Mouse (Mus musculus) Patski (cell line): ENCODE data around the gene Rmi2. TPM values are rescaled to one million over a fixed set of nuclear protein-coding genes. Genes with fewer than 3 reads are reported as not detected.

ENCODE experiments used
- ATAC-seq: fragments of 100-300 bp; one replicate; pipeline ENCODE4 v1.8.0; 2021
- CTCF ChIA-PET: fragments of 350-600 bp; sonication (Branson Sonifier 250); formaldehyde crosslinking; loops from one replicate; lab custom pipeline; 2022; ENCODE audit warnings: inconsistent platforms; lab: Charles Lee
- POLR2A ChIA-PET: fragments of 350-600 bp; sonication (Branson Sonifier 250); formaldehyde crosslinking; loops from one replicate; lab custom pipeline; 2022; ENCODE audit warnings: antibody characterized with exemption, inconsistent platforms; lab: Charles Lee
- DNase-seq: peaks from one replicate; pipeline ENCODE4 v3.0.0-alpha.2; 2011; ENCODE audit warnings: low read depth, low spot score
- H3K27me3 ChIP-seq: fragments of 371-371 bp; one replicate; pipeline ENCODE4 v1.5.1; 2021
- CTCF ChIP-seq: fragments of 100-300 bp; IDR thresholded peaks from one replicate; pipeline ENCODE4 v1.5.1; 2021
- in situ Hi-C: fragments of 300-500 bp; cut with MboI; formaldehyde crosslinking; loops from 3 replicates; pipeline ENCODE4 v1.11.1; 2018; ENCODE audit warnings: low pct_unique_long_range_greater_than_20kb, mixed read lengths
- polyA plus RNA-seq: library from polyadenylated mRNA; unstranded; gene quantifications from one replicate; pipeline ENCODE4 v1.2.3, GENCODE M21; 2021

The Rmi2 gene
- polyA plus RNA-seq, 1 experiment from 2014 or later = 1.6 TPM

GRCm38 (mm10) chr16:10805789-10806527, 28.9 kb upstream of the Rmi2 start, which contains the start of gene Prm1:
Gene Prm1, minus strand, starts transcription at chr16:10805839.
- no peak for ATAC-seq
- no peak for DNase-seq
- POLR2A ChIA-PET = no interaction called here
- CTCF ChIA-PET = no interaction called here
- no peaks in the 10 kb centered on the region for H3K27me3 ChIP-seq
- TF ChIP-seq CTCF = no peak
- in situ Hi-C loops = no loop called here

GRCm38 (mm10) chr16:10810376-10810775, 24.5 kb upstream of the Rmi2 start:
- DNase-seq (no peak), ATAC-seq (no peak)
- CTCF ChIA-PET = interaction anchor here (0.9 to 1.1 kb wide), 2 partner anchors 15 to 24 kb away, joined by 3 read pairs; no protein-coding TSS in a partner anchor
- POLR2A ChIA-PET = interaction anchor here (0.9 kb wide), 1 partner anchor 242 kb away, joined by 4 read pairs; no protein-coding TSS in a partner anchor
- no peak for TF ChIP-seq CTCF
- H3K27me3 ChIP-seq = no peaks in the 10 kb centered on the region
- in situ Hi-C loops = no loop called here

GRCm38 (mm10) chr16:10812865-10813371, 21.9 kb upstream of the Rmi2 start, which contains the start of gene Gm11172:
Gene Gm11172, plus strand, starts transcription at chr16:10812915.
- ChIA-PET POLR2A (no interaction called here), CTCF (no interaction called here)
- no peaks in the 10 kb centered on the region for H3K27me3 ChIP-seq
- ATAC-seq (no peak), DNase-seq (no peak)
- TF ChIP-seq CTCF = no peak
- in situ Hi-C loops = no loop called here

GRCm38 (mm10) chr16:10813726-10814125, 21.1 kb upstream of the Rmi2 start:
- H3K27me3 ChIP-seq = no peaks in the 10 kb centered on the region
- CTCF ChIA-PET = no interaction called here
- ATAC-seq (no peak), DNase-seq (no peak)
- POLR2A ChIA-PET = no interaction called here
- in situ Hi-C loops = no loop called here
- TF ChIP-seq CTCF = no peak

GRCm38 (mm10) chr16:10814864-10815263, 20.0 kb upstream of the Rmi2 start:
- no peak for ATAC-seq
- ChIA-PET POLR2A (no interaction called here), CTCF (no interaction called here)
- no peaks in the 10 kb centered on the region for H3K27me3 ChIP-seq
- no peak for TF ChIP-seq CTCF
- in situ Hi-C loops = no loop called here
- DNase-seq = no peak

- in situ Hi-C loops = no loop called here
- ATAC-seq = no peak
- no peak for TF ChIP-seq CTCF
- no peak for DNase-seq
- ChIA-PET CTCF (interaction anchor here (0.7 to 1.3 kb wide), 2 partner anchors 16 to 162 kb away, joined by 3 read pairs; no protein-coding TSS in a partner anchor), POLR2A (no interaction called here)
- no peaks in the 10 kb centered on the region for H3K27me3 ChIP-seq
These were observed 16.2 kb upstream of the Rmi2 start for GRCm38 (mm10) chr16:10818579-10819135.

GRCm38 (mm10) chr16:10819966-10820365, 14.9 kb upstream of the Rmi2 start:
- in situ Hi-C loops = no loop called here
- ChIA-PET POLR2A (no interaction called here), CTCF (no interaction called here)
- ATAC-seq (no peak), DNase-seq (no peak)
- no peak for TF ChIP-seq CTCF
- no peaks in the 10 kb centered on the region for H3K27me3 ChIP-seq

- CTCF ChIA-PET = no interaction called here
- in situ Hi-C loops = no loop called here
- POLR2A ChIA-PET = no interaction called here
- DNase-seq = no peak
- no peak for ATAC-seq
- no peak for TF ChIP-seq CTCF
- no peaks in the 10 kb centered on the region for H3K27me3 ChIP-seq
These were observed 13.5 kb upstream of the Rmi2 start for GRCm38 (mm10) chr16:10821387-10821786.

GRCm38 (mm10) chr16:10824536-10824935, 10.3 kb upstream of the Rmi2 start:
- ChIA-PET POLR2A (no interaction called here), CTCF (no interaction called here)
- DNase-seq (no peak), ATAC-seq (no peak)
- in situ Hi-C loops = no loop called here
- TF ChIP-seq CTCF = no peak
- H3K27me3 ChIP-seq = no peaks in the 10 kb centered on the region

GRCm38 (mm10) chr16:10825840-10826239, 9.0 kb upstream of the Rmi2 start:
- ChIA-PET POLR2A (no interaction called here), CTCF (interaction anchor here (0.8 kb wide), 1 partner anchor 16 kb away, joined by 3 read pairs; no protein-coding TSS in a partner anchor)
- in situ Hi-C loops = no loop called here
- no peak for ATAC-seq
- no peak for DNase-seq
- no peak for TF ChIP-seq CTCF
- no peaks in the 10 kb centered on the region for H3K27me3 ChIP-seq

- no peak for TF ChIP-seq CTCF
- ATAC-seq (no peak), DNase-seq (no peak)
- POLR2A ChIA-PET = no interaction called here
- in situ Hi-C loops = no loop called here
- no peaks in the 10 kb centered on the region for H3K27me3 ChIP-seq
- CTCF ChIA-PET = no interaction called here
These were observed 7.6 kb upstream of the Rmi2 start for GRCm38 (mm10) chr16:10827269-10827668.
